Mouse (Mus musculus) forebrain, embryonic 16.5 days (tissue): ENCODE results near the gene Rad23b. TPM values are rescaled to one million over a fixed set of nuclear protein-coding genes. Genes with fewer than 3 reads are reported as not detected.
A peak's percentile ranks its signal among the peaks of the same experiment; 100 is the strongest.
"Not testable (repeated sequence)": the region's sequence is repeated elsewhere in the genome, so short reads cannot be mapped to it uniquely, and the experiment has no call there.

Experiments used
- ATAC-seq: fragments of 200-750 bp; cut with Nextera tagmentation; 2 replicates; pipeline ENCODE4 v1.8.0; 2017; ENCODE audit warnings: mild to moderate bottlenecking, moderate library complexity
- H3K27ac ChIP-seq: fragments of 300-500 bp; sonication (generic); 2 replicates; pipeline ENCODE4 v1.5.1; 2014; ENCODE audit warnings: low read length, control low read depth
- H3K27me3 ChIP-seq: fragments of 300-500 bp; sonication (generic); replicated peaks from 2 replicates; pipeline ENCODE4 v1.6.1; 2014; ENCODE audit warnings: low read length; ENCODE audit not compliant: control insufficient read depth, insufficient read depth
- H3K36me3 ChIP-seq: fragments of 300-500 bp; sonication (generic); 2 replicates; pipeline ENCODE4 v1.6.1; 2014; ENCODE audit not compliant: control insufficient read depth, insufficient read depth
- H3K4me1 ChIP-seq: fragments of 300-500 bp; sonication (generic); replicated peaks from 2 replicates; pipeline ENCODE4 v1.6.1; 2014; ENCODE audit warnings: low read length; ENCODE audit not compliant: control insufficient read depth, insufficient read depth
- H3K4me2 ChIP-seq: fragments of 300-500 bp; sonication (generic); 2 replicates; pipeline ENCODE4 v1.6.1; 2014; ENCODE audit warnings: mild to moderate bottlenecking, low read length, control low read depth
- H3K4me3 ChIP-seq: fragments of 300-500 bp; sonication (generic); replicated peaks from 2 replicates; pipeline ENCODE4 v1.5.1; 2014; ENCODE audit warnings: mild to moderate bottlenecking, low read length, control low read depth
- H3K9ac ChIP-seq: fragments of 300-500 bp; sonication (generic); replicated peaks from 2 replicates; pipeline ENCODE4 v1.6.1; 2014; ENCODE audit warnings: low read depth, low read length, control low read depth
- H3K9me3 ChIP-seq: fragments of 300-500 bp; sonication (generic); 2 replicates; pipeline ENCODE4 v1.6.1; 2016; ENCODE audit warnings: low read length; ENCODE audit not compliant: control insufficient read depth
- WGBS: fragments of 180-500 bp; shearing (Covaris S2); extraction: QIAGEN DNeasy Blood & Tissue Kit; methylation state at CpG from one replicate; pipeline ENCODE4 v1.1.7; 2014; 5-methylcytosine and 5-hydroxymethylcytosine counted together
- polyA plus RNA-seq: library from polyadenylated mRNA; unstranded; fragments of >200 nt; fragmentation: Nextera tagmentation; extraction: Ambion mirVana; gene quantifications from 2 replicates; pipeline ENCODE4 v1.2.1, GENCODE M21; 2015

The Rad23b gene
- 80.3 and 85.8 TPM in 2 replicates for polyA plus RNA-seq

- peak within 1 kb of the TSS; percentile 96 for H3K9ac ChIP-seq
- no peaks in the 10 kb centered on the region for H3K9me3 ChIP-seq
- H3K27ac ChIP-seq = peak within 1 kb of the TSS; percentile 91
- peak within 1 kb of the TSS; percentile 99 for H3K4me3 ChIP-seq
- H3K36me3 ChIP-seq = no peaks in the 10 kb centered on the region
- H3K27me3 ChIP-seq = no peaks in the 10 kb centered on the region
- peak; percentile 97 for ATAC-seq
- peaks cover 22% of the 10 kb centered on the region for H3K4me1 ChIP-seq
- WGBS = under 1% methylated on average over 77 of the region's 77 CpGs
- peak within 1 kb of the TSS; percentile 89 for H3K4me2 ChIP-seq
Measured at GRCm38 (mm10) chr4:55349452-55350218, at the start of gene Rad23b. Gene Rad23b (plus strand): TSS chr4:55350043.

DNA sequence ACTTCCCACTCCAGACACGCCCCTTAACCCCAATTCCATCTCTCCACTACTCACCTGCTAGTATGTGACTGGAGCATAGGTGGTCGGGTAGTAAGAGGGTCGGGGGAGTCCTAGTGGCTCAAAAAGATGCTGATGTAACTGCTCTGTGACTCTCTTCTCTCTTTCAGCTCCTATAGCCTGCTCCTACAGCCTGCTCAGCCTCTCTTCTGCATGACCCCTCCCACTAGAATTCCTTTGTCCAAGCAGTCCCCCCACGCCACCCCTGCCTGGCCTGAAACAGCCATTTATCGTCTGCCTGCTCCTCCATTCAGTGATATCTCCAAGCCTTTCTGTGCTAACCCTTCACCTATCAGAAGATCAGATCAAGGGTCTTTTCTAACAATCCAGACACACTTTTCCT is 45.7 kb upstream of the Rad23b start:
- H3K9ac ChIP-seq = no peak overlapping the region
- no peak overlapping the region for H3K4me2 ChIP-seq
- WGBS = 88% methylated on average over 5 of the region's 5 CpGs
- no peaks in the 10 kb centered on the region for H3K27me3 ChIP-seq
- no peaks in the 10 kb centered on the region for H3K4me1 ChIP-seq
- H3K27ac ChIP-seq = no peak overlapping the region
- H3K9me3 ChIP-seq = 0 out of 2 replicates have a peak, but pooled peaks cover 5% of the 10 kb centered on the region
- no peak overlapping the region for H3K4me3 ChIP-seq
- H3K36me3 ChIP-seq = no peaks in the 10 kb centered on the region
- no peak for ATAC-seq

- no peak for ATAC-seq
Measured at GRCm38 (mm10) chr4:55306636-55307035, 43.2 kb upstream of the Rad23b start.

DNA sequence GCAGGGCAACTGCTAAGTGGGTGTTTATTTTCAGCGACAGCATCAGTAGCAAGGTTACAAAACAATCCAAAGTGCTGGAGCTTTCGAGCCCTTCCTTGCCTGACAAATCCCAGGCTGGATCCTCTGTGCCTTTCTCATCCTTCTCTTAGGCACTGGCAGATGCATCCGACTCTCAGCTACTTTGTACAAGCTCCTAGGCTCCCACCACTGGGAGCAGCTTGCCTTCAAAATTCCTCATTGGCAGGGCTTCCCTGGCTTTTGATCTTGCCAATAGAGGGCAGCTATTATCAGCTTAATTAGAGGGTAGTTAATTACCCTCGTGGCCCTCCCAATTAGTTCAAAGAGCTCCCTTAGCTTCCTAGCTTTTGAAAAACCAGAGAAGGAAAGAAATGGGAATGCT is 33.1 kb upstream of the Rad23b start:
- no peak overlapping the region for H3K4me3 ChIP-seq
- no peaks in the 10 kb centered on the region for H3K36me3 ChIP-seq
- peaks cover 7% of the 10 kb centered on the region for H3K4me1 ChIP-seq
- H3K9me3 ChIP-seq = no peaks in the 10 kb centered on the region
- no peaks in the 10 kb centered on the region for H3K27me3 ChIP-seq
- H3K9ac ChIP-seq = 0 out of 2 replicates have a peak overlapping the region, but pooled peaks have one; percentile 13
- WGBS = 18% methylated on average over 4 of the region's 4 CpGs
- H3K4me2 ChIP-seq = no peak overlapping the region
- peak; percentile 57; the same call in 1 of the 2 replicates for ATAC-seq
- H3K27ac ChIP-seq = no peak overlapping the region

More at GRCm38 (mm10) chr4:55306636-55307035, 43.2 kb upstream of the Rad23b start:
- Histone ChIP-seq H3K4me3 (no peak overlapping the region), H3K9me3 (0 out of 2 replicates have a peak, but pooled peaks cover 5% of the 10 kb centered on the region), H3K27ac (no peak overlapping the region), H3K36me3 (no peaks in the 10 kb centered on the region), H3K27me3 (no peaks in the 10 kb centered on the region), H3K4me2 (no peak overlapping the region), H3K9ac (no peak overlapping the region), H3K4me1 (no peaks in the 10 kb centered on the region)
- WGBS = 81% methylated on average over 3 of the region's 4 CpGs

DNA sequence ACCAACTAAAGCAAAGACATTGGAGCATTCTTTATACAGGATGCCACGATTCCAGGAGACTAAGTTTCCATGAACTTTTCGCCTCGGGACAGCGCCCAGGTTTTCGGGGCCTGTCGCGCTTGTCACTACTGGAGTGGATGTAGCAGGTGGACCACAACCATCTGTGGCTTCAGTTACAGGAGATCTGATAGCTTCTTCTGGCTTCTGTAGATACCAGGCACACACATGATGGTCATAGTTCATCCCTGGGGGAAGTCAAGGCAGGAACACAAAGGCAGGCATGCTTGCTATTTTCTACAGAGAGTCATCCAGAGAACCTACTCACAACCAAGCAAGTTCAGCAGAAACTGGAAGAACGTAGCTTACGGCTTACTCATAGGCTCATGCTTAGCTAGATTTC is 31.5 kb upstream of the Rad23b start:
- WGBS = 96% methylated on average over 9 of the region's 9 CpGs
- H3K4me3 ChIP-seq, H3K9ac ChIP-seq, H3K9me3 ChIP-seq, H3K27ac ChIP-seq, H3K36me3 ChIP-seq, H3K4me2 ChIP-seq, ATAC-seq, H3K4me1 ChIP-seq, H3K27me3 ChIP-seq: not testable (repeated sequence)

DNA sequence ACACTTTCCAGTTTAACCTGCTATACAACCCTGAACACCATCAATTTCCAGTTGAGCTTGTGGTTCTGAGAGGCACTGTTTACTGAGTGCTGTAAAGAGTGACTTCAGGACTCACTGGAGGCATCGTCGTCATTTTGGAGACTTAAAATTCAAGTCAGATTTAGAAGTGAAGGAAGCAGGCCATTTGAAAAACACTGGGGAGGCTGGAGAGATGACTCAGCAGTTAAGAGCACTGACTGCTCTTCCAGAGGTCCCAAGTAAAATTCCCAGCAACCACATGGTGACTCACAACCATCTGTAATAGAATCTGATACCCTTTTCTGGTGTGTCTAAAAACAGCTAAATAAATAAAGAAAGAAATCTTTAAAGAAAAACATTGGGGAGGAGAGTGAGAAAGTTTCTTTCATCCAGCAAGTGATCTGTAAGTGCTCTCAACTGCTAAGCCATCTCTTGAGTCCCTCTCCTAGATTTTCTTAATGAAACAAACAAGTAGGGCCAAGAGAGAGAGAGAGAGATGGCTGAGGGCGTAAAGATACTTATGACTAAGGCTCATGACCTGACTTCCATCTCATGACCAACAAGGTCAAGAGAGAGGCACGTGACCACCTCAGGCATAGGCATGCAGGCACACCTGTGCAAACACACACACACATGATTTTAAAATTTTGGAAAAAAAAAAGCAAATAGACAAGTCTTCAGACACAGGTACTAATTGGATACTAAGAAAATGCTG is 23.9 kb upstream of the Rad23b start:
- H3K36me3 ChIP-seq = no peaks in the 10 kb centered on the region
- no peak overlapping the region for H3K4me3 ChIP-seq
- no peak overlapping the region for H3K27ac ChIP-seq
- H3K9me3 ChIP-seq = no peaks in the 10 kb centered on the region
- H3K27me3 ChIP-seq = no peaks in the 10 kb centered on the region
- WGBS = 69% methylated on average over 4 of the region's 4 CpGs
- no peaks in the 10 kb centered on the region for H3K4me1 ChIP-seq
- H3K9ac ChIP-seq = no peak overlapping the region
- no peak for ATAC-seq
- H3K4me2 ChIP-seq = no peak overlapping the region

- no peaks in the 10 kb centered on the region for H3K9me3 ChIP-seq
- H3K4me1 ChIP-seq = no peaks in the 10 kb centered on the region
- no peak overlapping the region for H3K9ac ChIP-seq
- WGBS = 88% methylated on average over 4 of the region's 4 CpGs
- H3K36me3 ChIP-seq = no peaks in the 10 kb centered on the region
- no peak overlapping the region for H3K4me2 ChIP-seq
- no peak overlapping the region for H3K27ac ChIP-seq
- no peaks in the 10 kb centered on the region for H3K27me3 ChIP-seq
- ATAC-seq = no peak
- no peak overlapping the region for H3K4me3 ChIP-seq
Measured at GRCm38 (mm10) chr4:55327508-55327907, 22.3 kb upstream of the Rad23b start.

DNA sequence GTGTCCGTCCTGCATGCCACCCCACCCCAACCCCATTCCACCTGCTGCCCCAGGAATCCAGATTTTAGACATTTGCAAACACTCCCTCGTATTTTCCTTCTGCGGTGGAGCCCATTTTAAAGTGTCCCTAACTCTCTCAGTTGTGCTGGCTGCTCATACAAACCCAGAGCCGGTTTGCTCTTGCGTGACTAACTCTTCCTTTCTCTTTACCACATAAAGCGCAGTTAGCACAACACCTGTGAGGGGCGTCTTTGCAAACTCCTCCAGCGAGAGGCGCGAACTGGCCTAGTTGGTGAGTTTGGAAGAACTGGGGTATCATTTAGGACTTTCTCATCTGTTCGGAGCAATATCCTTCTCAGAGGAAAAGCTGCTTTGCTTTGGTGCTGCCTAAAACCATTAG is 21.4 kb upstream of the Rad23b start:
- H3K4me2 ChIP-seq = no peak overlapping the region
- no peaks in the 10 kb centered on the region for H3K36me3 ChIP-seq
- H3K4me3 ChIP-seq = no peak overlapping the region
- no peaks in the 10 kb centered on the region for H3K9me3 ChIP-seq
- ATAC-seq = no peak
- no peaks in the 10 kb centered on the region for H3K27me3 ChIP-seq
- no peak overlapping the region for H3K9ac ChIP-seq
- no peak overlapping the region for H3K27ac ChIP-seq
- WGBS = 85% methylated on average over 11 of the region's 11 CpGs
- H3K4me1 ChIP-seq = no peaks in the 10 kb centered on the region

DNA sequence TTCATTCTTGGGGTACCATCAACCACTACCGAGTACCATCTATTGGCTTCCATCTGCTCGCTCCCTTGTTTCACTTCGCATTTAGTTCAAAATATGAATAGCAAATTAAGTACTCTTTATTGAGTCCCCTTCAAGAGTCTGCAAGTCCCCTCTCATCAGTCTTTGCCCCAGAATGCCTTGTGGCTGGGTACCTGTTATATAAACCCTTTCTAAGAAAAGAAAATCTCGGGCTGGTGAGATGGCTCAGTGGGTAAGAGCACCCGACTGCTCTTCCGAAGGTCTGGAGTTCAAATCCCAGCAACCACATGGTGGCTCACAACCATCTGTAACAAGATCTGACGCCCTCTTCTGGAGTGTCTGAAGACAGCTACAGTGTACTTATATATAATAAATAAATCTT is 20.9 kb upstream of the Rad23b start:
- H3K36me3 ChIP-seq, H3K4me2 ChIP-seq, H3K27ac ChIP-seq, ATAC-seq, H3K4me3 ChIP-seq, H3K9me3 ChIP-seq, H3K27me3 ChIP-seq, H3K4me1 ChIP-seq, H3K9ac ChIP-seq: not testable (repeated sequence)
- 90% methylated on average over 6 of the region's 7 CpGs for WGBS
